In genomic region chr5:53009027-53009769, GRCm38 (mm10) we compare ENCODE assay signal across 22 mouse cellular contexts. TPM values are rescaled to one million over a fixed set of nuclear protein-coding genes. Genes with fewer than 3 reads are reported as not detected.
"Had no signal": no experiment of that assay in that cellular context is flagged by ENCODE, and none has a peak within 500 bp of the region (broad histone marks: within the 10 kb centered on the region; RNA-seq: fewer than 3 reads in every experiment).

No protein-coding gene starts in this region.

- H3K9ac ChIP-seq: limb, embryonic 13.5 days; liver, embryonic 12.5 days; liver, embryonic 15.5 days; midbrain, embryonic 12.5 days; midbrain, embryonic 15.5 days; neural tube, embryonic 12.5 days; neural tube, embryonic 15.5 days had no signal

- H3K9me3 ChIP-seq: limb, embryonic 10.5 days; liver, embryonic 15.5 days; neural tube, embryonic 15.5 days had no signal

- H3K4me1 ChIP-seq: liver, embryonic 12.5 days; liver, embryonic 15.5 days; midbrain, embryonic 12.5 days; midbrain, embryonic 15.5 days; neural tube, embryonic 12.5 days; neural tube, embryonic 15.5 days had no signal

- ATAC-seq: hindbrain, postnatal 0 days; inflammation-experienced regulatory T-cells, adult 6 months; intestine, embryonic 16.5 days; liver, embryonic 12.5 days; midbrain, embryonic 15.5 days had no signal

- H3K36me3 ChIP-seq: limb, embryonic 10.5 days; limb, embryonic 13.5 days; liver, embryonic 12.5 days; liver, embryonic 15.5 days; midbrain, embryonic 12.5 days; midbrain, embryonic 15.5 days; neural tube, embryonic 12.5 days; neural tube, embryonic 15.5 days had no signal

- H3K27me3 ChIP-seq: limb, embryonic 13.5 days; liver, embryonic 12.5 days; liver, embryonic 15.5 days; midbrain, embryonic 12.5 days; midbrain, embryonic 15.5 days; neural tube, embryonic 12.5 days; neural tube, embryonic 15.5 days had no signal

- H3K4me2 ChIP-seq: limb, embryonic 13.5 days; liver, embryonic 12.5 days; liver, embryonic 15.5 days; midbrain, embryonic 12.5 days; midbrain, embryonic 15.5 days; neural tube, embryonic 12.5 days; neural tube, embryonic 15.5 days had no signal

- H3K27ac ChIP-seq: hindbrain, postnatal 0 days; layer of hippocampus, adult 2 months; limb, embryonic 10.5 days; limb, embryonic 13.5 days; liver, embryonic 12.5 days; liver, embryonic 15.5 days; macrophage; midbrain, embryonic 12.5 days; midbrain, embryonic 15.5 days; neural tube, embryonic 12.5 days; neural tube, embryonic 15.5 days; stomach, postnatal 0 days had no signal

- H3K4me3 ChIP-seq: layer of hippocampus, adult 2 months; limb, embryonic 10.5 days; limb, embryonic 13.5 days; liver, embryonic 12.5 days; liver, embryonic 15.5 days; midbrain, embryonic 12.5 days; midbrain, embryonic 15.5 days; neural tube, embryonic 12.5 days; neural tube, embryonic 15.5 days had no signal

- DNase-seq: layer of hippocampus, adult 9-11 months; liver; lung, adult 18-20 months; right cerebral cortex, adult 18-20 months; right cerebral cortex, postnatal 14 days; right cerebral cortex, postnatal 4 days; thymus, postnatal 25 days had no signal

RNA-seq across cellular contexts. Expression of gene Slc34a2, which starts 28.7 kb away (rescaled TPM):
- polyA plus RNA-seq: inflammation-experienced regulatory T-cells, adult 6 months; limb, embryonic 10.5 days; limb, embryonic 13.5 days; liver, embryonic 12.5 days; macrophage; midbrain, embryonic 12.5 days; neural tube, embryonic 12.5 days; neural tube, embryonic 15.5 days; stomach, embryonic 14.5 days had no signal
